ENCODE assay signal across 29 mouse cellular contexts in genomic region chr16:73896856-73897255, GRCm38 (mm10).
"Had no signal": no experiment of that assay in that cellular context is flagged by ENCODE, and none has a peak within 500 bp of the region (broad histone marks: within the 10 kb centered on the region; RNA-seq: fewer than 3 reads in every experiment).

No protein-coding gene starts in this region.

- H3K9me3 ChIP-seq: heart, embryonic 13.5 days; heart, embryonic 15.5 days; hindbrain, embryonic 10.5 days; hindbrain, embryonic 12.5 days; kidney, embryonic 15.5 days; limb, embryonic 13.5 days; limb, embryonic 15.5 days; liver, embryonic 12.5 days had no signal

- ATAC-seq: hindbrain, embryonic 16.5 days; inflammation-experienced regulatory T-cells, adult 6 months; intestine, embryonic 16.5 days; liver, embryonic 12.5 days had no signal

- H3K4me3 ChIP-seq: heart, adult 2 months; heart, embryonic 13.5 days; heart, embryonic 15.5 days; hindbrain, embryonic 10.5 days; hindbrain, embryonic 12.5 days; kidney, embryonic 15.5 days; limb, embryonic 13.5 days; limb, embryonic 15.5 days; liver, embryonic 12.5 days had no signal

- H3K4me2 ChIP-seq: heart, embryonic 11.5 days; heart, embryonic 13.5 days; heart, embryonic 15.5 days; hindbrain, embryonic 12.5 days; hindbrain, embryonic 14.5 days; kidney, embryonic 15.5 days; limb, embryonic 13.5 days; limb, embryonic 15.5 days; liver, embryonic 12.5 days had no signal

- H3K27ac ChIP-seq: heart, adult 2 months; heart, embryonic 13.5 days; heart, embryonic 15.5 days; hindbrain, embryonic 10.5 days; hindbrain, embryonic 12.5 days; hindbrain, embryonic 14.5 days; kidney, embryonic 15.5 days; kidney, postnatal 0 days; limb, embryonic 13.5 days; limb, embryonic 15.5 days; liver, embryonic 12.5 days; liver, embryonic 14.5 days had no signal

- H3K27me3 ChIP-seq: heart, embryonic 13.5 days; heart, embryonic 15.5 days; hindbrain, embryonic 12.5 days; kidney, embryonic 15.5 days; limb, embryonic 13.5 days; limb, embryonic 15.5 days; liver, embryonic 12.5 days had no signal

- DNase-seq: gastrocnemius, postnatal 14 days; gastrocnemius, postnatal 36 days; heart, adult 11 months; heart, adult 2 months; heart, postnatal 14 days; heart, postnatal 4 days; kidney, adult 11 months; kidney, adult 2 months; kidney, adult 9 months; kidney, postnatal 14 days; kidney, postnatal 36 days; layer of hippocampus, adult 9-11 months; layer of hippocampus, postnatal 36 days; left cerebral cortex, postnatal 4 days had no signal

- H3K36me3 ChIP-seq: heart, embryonic 13.5 days; heart, embryonic 15.5 days; hindbrain, embryonic 10.5 days; hindbrain, embryonic 12.5 days; liver, embryonic 12.5 days had no signal

- H3K4me1 ChIP-seq: heart, embryonic 13.5 days; heart, embryonic 15.5 days; hindbrain, embryonic 10.5 days; hindbrain, embryonic 12.5 days; kidney, embryonic 15.5 days; limb, embryonic 13.5 days; limb, embryonic 15.5 days; liver, embryonic 12.5 days had no signal

- H3K9ac ChIP-seq: heart, embryonic 13.5 days; heart, embryonic 15.5 days; hindbrain, embryonic 12.5 days; hindbrain, embryonic 14.5 days; kidney, embryonic 15.5 days; limb, embryonic 13.5 days; limb, embryonic 15.5 days; liver, embryonic 12.5 days; liver, embryonic 14.5 days had no signal
